Mouse (Mus musculus): ENCODE results near the gene Ninl. TPM values are rescaled to one million over a fixed set of nuclear protein-coding genes. Genes with fewer than 3 reads are reported as not detected.
"Not testable (repeated sequence)": the region's sequence is repeated elsewhere in the genome, so short reads cannot be mapped to it uniquely, and the experiment has no call there.

The Ninl gene
- polyA plus RNA-seq, 1 experiment: 18.5 TPM

DNA sequence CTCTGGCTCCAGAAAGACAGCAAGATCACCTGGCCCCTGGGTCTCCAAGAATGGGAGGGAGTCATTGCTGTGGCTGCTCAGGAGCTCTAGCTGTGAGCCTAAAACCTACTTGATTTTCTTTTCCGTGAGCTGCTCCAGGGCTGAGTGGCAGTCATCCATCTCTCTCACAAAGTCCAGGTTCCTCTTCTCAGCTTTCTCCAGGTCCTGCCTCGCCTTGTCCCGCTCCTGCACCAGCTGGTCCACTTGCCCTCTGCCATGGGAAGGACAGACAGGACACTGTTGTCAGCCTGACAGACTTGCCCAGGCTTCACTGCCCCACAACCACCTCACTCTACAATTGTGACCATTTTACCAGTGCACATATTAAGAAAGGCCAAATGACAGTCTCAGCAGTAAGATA, 75.9 kb downstream of the Ninl start:
- Histone ChIP-seq H3K27ac (ENCODE audit: control insufficient read depth, insufficient read depth, low read depth, low read length, poor library complexity) (no peak overlapping the region), H3K4me1 (ENCODE audit: control insufficient read depth, insufficient read depth, low read length) (no peaks in the 10 kb centered on the region), H3K4me3 (replicated peaks; ENCODE audit: control insufficient read depth, low read depth, low read length) (no peak overlapping the region)
- WGBS: 84% methylated on average over 3 of the region's 3 CpGs
- TF ChIP-seq CTCF (IDR thresholded peaks at IDR 0.05; ENCODE audit: control insufficient read depth, insufficient read depth, low read length) (no peak), POLR2A (IDR thresholded peaks at IDR 0.05; ENCODE audit: borderline replicate concordance, control insufficient read depth, low read depth, low read length) (no peak)

DNA sequence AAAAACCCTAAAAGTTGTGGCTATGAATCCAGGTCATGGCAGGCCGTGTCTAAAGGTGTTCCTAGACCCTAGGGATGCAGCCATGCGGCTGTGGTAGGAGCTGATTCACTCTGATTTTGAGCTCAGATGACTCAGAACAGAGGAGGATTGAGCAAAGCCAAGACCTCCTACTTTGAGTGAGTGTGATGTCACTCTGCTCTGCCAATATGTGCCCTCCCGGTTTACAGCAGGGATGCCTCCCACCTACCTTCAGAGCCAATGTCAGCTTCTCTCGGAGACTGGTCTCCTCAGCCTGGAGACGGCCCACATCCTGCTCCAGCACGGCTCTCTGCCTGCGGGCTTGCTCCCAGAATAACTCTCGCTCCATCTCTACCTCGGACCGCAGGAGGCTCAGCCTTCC, 79.7 kb downstream of the Ninl start:
- 85% methylated on average over 10 of the region's 10 CpGs for WGBS
- no peaks in the 10 kb centered on the region for H3K4me1 ChIP-seq (ENCODE audit: control insufficient read depth, insufficient read depth, low read length)
- no peak overlapping the region for H3K4me3 ChIP-seq (replicated peaks; ENCODE audit: control insufficient read depth, low read depth, low read length)
- H3K27ac ChIP-seq (ENCODE audit: control insufficient read depth, insufficient read depth, low read depth, low read length, poor library complexity): no peak overlapping the region
- no peak for TF ChIP-seq POLR2A (IDR thresholded peaks at IDR 0.05; ENCODE audit: borderline replicate concordance, control insufficient read depth, low read depth, low read length)
- no peak for TF ChIP-seq CTCF (IDR thresholded peaks at IDR 0.05; ENCODE audit: control insufficient read depth, insufficient read depth, low read length)

DNA sequence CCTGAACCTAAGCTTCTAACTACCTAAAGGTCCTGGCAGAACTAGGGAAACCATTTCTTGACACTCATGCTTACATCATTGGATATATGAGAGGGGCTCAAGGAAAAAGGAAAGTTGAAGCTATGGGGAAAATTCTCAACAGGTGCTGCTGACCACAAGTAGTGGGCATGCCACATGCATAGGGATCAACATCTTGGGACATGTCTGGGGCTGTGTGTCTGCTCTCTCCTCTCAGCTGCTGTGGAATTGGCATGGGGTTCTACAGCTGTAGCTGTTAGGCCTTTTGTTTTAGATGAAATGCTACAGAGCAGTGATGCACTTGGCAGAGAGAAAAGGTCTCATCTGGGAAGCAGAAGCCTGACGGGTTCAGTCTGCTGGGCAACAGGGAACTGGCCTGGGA, 83.3 kb downstream of the Ninl start:
- WGBS: 80% methylated on average over 1 of the region's 1 CpGs
- Histone ChIP-seq H3K4me1 (ENCODE audit: control insufficient read depth, insufficient read depth, low read length) (no peaks in the 10 kb centered on the region), H3K27ac (ENCODE audit: control insufficient read depth, insufficient read depth, low read depth, low read length, poor library complexity) (no peak overlapping the region), H3K4me3 (replicated peaks; ENCODE audit: control insufficient read depth, low read depth, low read length) (no peak overlapping the region)
- no peak for TF ChIP-seq CTCF (IDR thresholded peaks at IDR 0.05; ENCODE audit: control insufficient read depth, insufficient read depth, low read length)
- TF ChIP-seq POLR2A (IDR thresholded peaks at IDR 0.05; ENCODE audit: borderline replicate concordance, control insufficient read depth, low read depth, low read length): no peak

GRCm38 (mm10) chr2:150951201-150951600, 88.0 kb downstream of the Ninl start:
- Histone ChIP-seq H3K27ac (ENCODE audit: control insufficient read depth, insufficient read depth, low read depth, low read length, poor library complexity) (no peak overlapping the region), H3K4me1 (ENCODE audit: control insufficient read depth, insufficient read depth, low read length) (no peaks in the 10 kb centered on the region), H3K4me3 (replicated peaks; ENCODE audit: control insufficient read depth, low read depth, low read length) (no peak overlapping the region)
- WGBS: 68% methylated on average over 2 of the region's 2 CpGs
- no peak for TF ChIP-seq CTCF (IDR thresholded peaks at IDR 0.05; ENCODE audit: control insufficient read depth, insufficient read depth, low read length)
- no peak for TF ChIP-seq POLR2A (IDR thresholded peaks at IDR 0.05; ENCODE audit: borderline replicate concordance, control insufficient read depth, low read depth, low read length)

DNA sequence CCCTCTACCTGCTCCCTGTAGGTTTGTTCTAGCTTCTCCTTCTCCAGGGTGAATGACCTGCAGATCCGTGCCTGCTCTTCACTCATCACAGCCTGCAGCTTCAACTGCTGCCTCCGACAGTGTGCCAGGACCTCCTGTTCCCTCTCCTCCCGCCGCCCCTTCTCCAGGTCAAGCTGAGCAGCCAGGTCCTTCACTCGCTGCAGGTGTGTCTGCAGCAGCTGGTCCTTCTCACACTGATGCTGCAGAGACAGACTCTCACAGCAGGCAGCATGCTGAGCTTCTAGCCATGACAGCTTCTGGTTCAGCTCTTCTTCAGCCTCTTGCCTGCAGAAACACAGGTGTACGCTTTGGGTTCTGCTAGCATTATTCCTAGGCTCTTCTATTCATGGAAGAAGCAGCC, 89.1 kb downstream of the Ninl start:
- no peak for TF ChIP-seq POLR2A (IDR thresholded peaks at IDR 0.05; ENCODE audit: borderline replicate concordance, control insufficient read depth, low read depth, low read length)
- no peak for TF ChIP-seq CTCF (IDR thresholded peaks at IDR 0.05; ENCODE audit: control insufficient read depth, insufficient read depth, low read length)
- 87% methylated on average over 6 of the region's 6 CpGs for WGBS
- Histone ChIP-seq H3K4me1 (ENCODE audit: control insufficient read depth, insufficient read depth, low read length) (no peaks in the 10 kb centered on the region), H3K27ac (ENCODE audit: control insufficient read depth, insufficient read depth, low read depth, low read length, poor library complexity) (no peak overlapping the region), H3K4me3 (replicated peaks; ENCODE audit: control insufficient read depth, low read depth, low read length) (no peak overlapping the region)

GRCm38 (mm10) chr2:150949652-150950051, 89.5 kb downstream of the Ninl start:
- TF ChIP-seq CTCF (IDR thresholded peaks at IDR 0.05; ENCODE audit: control insufficient read depth, insufficient read depth, low read length) (no peak), POLR2A (IDR thresholded peaks at IDR 0.05; ENCODE audit: borderline replicate concordance, control insufficient read depth, low read depth, low read length) (no peak)
- Histone ChIP-seq H3K27ac (ENCODE audit: control insufficient read depth, insufficient read depth, low read depth, low read length, poor library complexity) (no peak overlapping the region), H3K4me3 (replicated peaks; ENCODE audit: control insufficient read depth, low read depth, low read length) (no peak overlapping the region), H3K4me1 (ENCODE audit: control insufficient read depth, insufficient read depth, low read length) (no peaks in the 10 kb centered on the region)
- 89% methylated on average over 3 of the region's 3 CpGs for WGBS

GRCm38 (mm10) chr2:150948786-150949185, 90.4 kb downstream of the Ninl start:
- Histone ChIP-seq H3K4me1 (ENCODE audit: control insufficient read depth, insufficient read depth, low read length) (no peaks in the 10 kb centered on the region), H3K4me3 (replicated peaks; ENCODE audit: control insufficient read depth, low read depth, low read length) (no peak overlapping the region), H3K27ac (ENCODE audit: control insufficient read depth, insufficient read depth, low read depth, low read length, poor library complexity) (no peak overlapping the region)
- TF ChIP-seq POLR2A (IDR thresholded peaks at IDR 0.05; ENCODE audit: borderline replicate concordance, control insufficient read depth, low read depth, low read length) (no peak), CTCF (IDR thresholded peaks at IDR 0.05; ENCODE audit: control insufficient read depth, insufficient read depth, low read length) (no peak)
- WGBS: 80% methylated on average over 5 of the region's 5 CpGs

DNA sequence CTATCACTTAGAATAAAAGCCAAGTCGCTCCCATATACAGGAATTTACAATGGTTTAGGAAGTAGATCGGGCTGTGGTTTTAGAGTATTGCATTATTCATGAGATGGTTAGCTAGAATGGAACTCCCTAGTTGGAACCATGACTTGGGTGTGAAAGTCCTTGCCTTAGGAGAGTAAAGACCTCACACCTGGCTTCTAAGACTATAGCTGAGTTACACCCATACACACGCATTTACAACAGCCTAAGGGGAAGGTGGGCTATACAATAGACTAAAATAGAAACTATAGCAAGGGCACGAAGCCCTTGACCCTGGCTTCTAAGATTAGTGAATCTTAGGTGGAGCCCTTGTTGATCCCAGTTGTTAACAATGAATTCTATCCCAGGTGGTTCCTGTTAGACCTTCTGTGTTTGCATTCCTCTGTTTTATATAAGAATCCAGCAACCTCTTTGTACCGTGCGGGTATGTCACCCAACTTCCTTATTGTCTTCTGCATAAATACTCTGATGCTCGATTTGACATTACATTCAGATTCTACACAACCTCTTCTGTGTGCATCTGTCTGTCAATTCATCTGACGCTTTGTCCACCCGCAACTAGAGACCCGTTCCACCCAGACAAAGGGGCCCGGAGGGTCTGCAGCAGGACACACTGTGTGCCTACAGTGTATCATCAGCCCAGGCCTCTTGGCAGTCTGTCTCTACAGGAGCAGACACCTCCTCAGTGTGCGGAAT, 91.1 kb downstream of the Ninl start:
- not testable (repeated sequence) for H3K27ac ChIP-seq (ENCODE audit: control insufficient read depth, insufficient read depth, low read depth, low read length, poor library complexity); H3K4me1 ChIP-seq (ENCODE audit: control insufficient read depth, insufficient read depth, low read length); H3K4me3 ChIP-seq (replicated peaks; ENCODE audit: control insufficient read depth, low read depth, low read length)
- WGBS: 88% methylated on average over 12 of the region's 12 CpGs

DNA sequence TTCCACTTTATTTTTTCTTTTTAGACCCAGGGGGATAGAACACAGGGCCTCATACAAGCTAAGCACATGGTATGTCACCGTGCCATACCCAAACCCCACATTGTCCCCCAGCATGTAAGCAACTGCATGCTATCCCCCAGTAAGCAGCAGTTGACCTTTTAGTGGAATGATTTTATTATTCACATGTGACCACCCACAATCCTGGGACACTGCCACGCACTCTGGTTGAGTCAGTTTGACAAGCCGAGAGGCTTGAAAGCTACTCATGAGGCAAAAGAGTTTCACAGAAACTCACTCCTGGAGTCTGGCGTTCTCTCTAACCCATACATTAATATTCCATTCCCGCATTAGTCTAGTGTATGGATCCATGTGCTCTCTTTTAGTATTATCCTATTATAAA, 91.8 kb downstream of the Ninl start:
- not testable (repeated sequence) for H3K4me3 ChIP-seq (replicated peaks; ENCODE audit: control insufficient read depth, low read depth, low read length)

More for the DNA sequence above, 91.8 kb downstream of the Ninl start:
- H3K4me1 ChIP-seq (ENCODE audit: control insufficient read depth, insufficient read depth, low read length); H3K27ac ChIP-seq (ENCODE audit: control insufficient read depth, insufficient read depth, low read depth, low read length, poor library complexity): not testable (repeated sequence)
- 92% methylated on average over 5 of the region's 5 CpGs for WGBS

All from bone marrow, adult 2 months (tissue).